Mouse (Mus musculus): ENCODE data around the gene Bag6. TPM values are rescaled to one million over a fixed set of nuclear protein-coding genes. Genes with fewer than 3 reads are reported as not detected.
A peak's percentile ranks its signal among the peaks of the same experiment; 100 is the strongest.

Gene Bag6
- 100 to 1,000 TPM; 216 to 252 TPM for total RNA-seq (2021)
- 140 and 150 TPM in 2 replicates for polyA plus RNA-seq (2012; rRNA removed)
- long read RNA-seq, transcript Bag6-201 (25 exons, 3,858 nt), result major isoform, 5 of 71 reads
- long read RNA-seq, partial matches to known transcripts, result 18 of 71 reads
- long read RNA-seq, other reads (novel, unspliced or antisense), result 48 of 71 reads

DNA sequence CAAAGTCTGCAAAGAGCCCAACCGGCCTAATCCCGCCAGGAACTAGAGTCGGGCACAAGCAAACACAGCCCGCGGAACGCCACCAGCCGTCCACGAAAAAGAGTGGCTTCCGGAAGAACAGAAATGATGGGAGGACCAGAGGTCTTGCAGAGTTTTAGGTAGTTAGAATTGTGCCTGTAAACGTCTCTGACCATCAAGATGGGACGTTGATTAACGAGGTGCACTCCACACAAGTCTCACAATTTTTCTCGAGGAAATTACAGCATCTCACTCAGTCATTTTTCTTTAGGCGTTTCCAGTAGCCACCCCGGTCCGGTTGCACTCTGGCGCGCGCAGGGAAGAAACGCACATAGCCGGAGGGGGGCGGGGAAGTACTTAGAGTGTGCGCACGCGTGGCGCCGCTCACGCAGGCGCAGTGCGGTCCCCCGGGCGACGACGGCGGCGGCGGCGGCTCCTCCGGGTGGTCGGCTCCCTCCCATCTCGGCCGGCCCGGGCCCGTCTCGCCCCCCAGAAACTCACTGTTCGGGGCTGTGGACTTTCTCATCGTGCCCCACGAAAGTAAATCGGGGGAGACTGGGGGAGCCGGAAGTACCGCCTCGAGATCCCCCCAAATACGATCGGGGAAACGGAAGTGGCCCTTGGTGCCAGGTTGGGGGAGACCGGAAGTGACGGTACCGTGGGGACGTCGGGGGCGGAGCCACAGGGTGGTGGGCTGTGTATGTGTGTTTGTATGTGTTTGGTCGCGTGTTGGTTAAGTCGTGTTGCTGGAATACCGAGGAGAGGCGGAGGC is at the start of gene Bag6:
Gene Bag6, plus strand, starts transcription at position 378 of the 790 bp plus-strand sequence.
- no peaks in the 10 kb centered on the region for H3K36me3 ChIP-seq (ENCODE audit: control insufficient read depth, insufficient read depth, low read length)
- peak within 1 kb of the TSS; percentile 75 for H3K4me3 ChIP-seq
- peaks cover 4% of the 10 kb centered on the region for H3K79me2 ChIP-seq (replicated peaks; ENCODE audit: control insufficient read depth, insufficient read depth, low read length)
- peak within 1 kb of the TSS; percentile 95 for H3K27ac ChIP-seq
- peak; percentile 96 for DNase-seq
- under 1% methylated on average over 66 of the region's 66 CpGs for WGBS
- H3K27me3 ChIP-seq (ENCODE audit: control insufficient read depth, insufficient read depth, low read length), result no peaks in the 10 kb centered on the region
- intact Hi-C loops (cut with DNase I), result loop anchor here (2.0 kb wide), 1 partner anchor 14 kb away; the partner anchor contains the start of gene Gpank1
- H3K9ac ChIP-seq (ENCODE audit: low read depth, low read length), result peak within 1 kb of the TSS; percentile 89
- peaks cover 3% of the 10 kb centered on the region for H3K4me1 ChIP-seq (ENCODE audit: control insufficient read depth, insufficient read depth, low read length)
- TF ChIP-seq EP300 (IDR thresholded peaks at IDR 0.05; ENCODE audit: insufficient read depth, low read depth, low read length) (peak; percentile 66), CTCF (IDR thresholded peaks at IDR 0.05) (peak; percentile 12; the same call in 1 of the 2 replicates), POLR2A (IDR thresholded peaks at IDR 0.05; ENCODE audit: insufficient read depth, low read depth, low read length) (peak; percentile 65)

DNA sequence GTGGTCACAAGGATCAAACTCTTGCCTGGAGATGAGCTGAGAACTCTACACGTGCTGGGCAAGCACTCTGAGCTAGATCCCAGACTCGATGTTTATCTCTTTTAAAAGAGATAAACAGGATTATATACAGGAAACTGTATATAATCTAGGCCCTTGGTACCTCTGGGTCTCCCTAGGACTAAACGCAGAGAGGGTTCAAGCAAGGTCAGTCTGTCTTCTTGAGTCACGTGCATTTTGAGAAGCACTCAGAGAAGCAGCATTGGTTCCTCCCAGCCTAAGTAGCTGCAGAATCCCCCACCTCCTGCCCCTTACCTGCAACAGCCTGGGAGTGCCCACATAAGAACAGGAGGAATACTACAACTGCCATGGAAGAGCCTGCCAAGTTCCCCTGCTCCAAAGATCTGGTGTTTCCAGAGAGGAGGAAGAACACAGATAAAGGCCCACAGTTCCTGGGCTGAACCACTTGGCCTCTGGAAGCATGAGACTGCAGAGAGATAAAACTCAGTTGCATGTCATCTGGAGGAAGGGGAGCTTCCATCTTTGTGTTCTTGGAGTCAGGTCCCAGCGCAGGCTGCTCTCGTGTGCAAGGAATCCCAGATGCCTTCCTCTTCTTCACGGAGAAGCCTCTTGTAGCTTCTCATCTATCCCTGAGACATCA is 49.6 kb upstream of the Bag6 start, which contains the start of gene Ly6g6f:
Gene Ly6g6f, minus strand, starts transcription at position 403 of the 658 bp plus-strand sequence.
- Histone ChIP-seq H3K79me2 (replicated peaks; ENCODE audit: control insufficient read depth, insufficient read depth, low read length) (no peaks in the 10 kb centered on the region), H3K36me3 (ENCODE audit: control insufficient read depth, insufficient read depth, low read length) (no peaks in the 10 kb centered on the region), H3K9ac (ENCODE audit: low read depth, low read length) (no peak within 1 kb of the TSS), H3K4me1 (ENCODE audit: control insufficient read depth, insufficient read depth, low read length) (peaks cover 1% of the 10 kb centered on the region; the same call in 1 of the 2 replicates), H3K4me3 (no peak within 1 kb of the TSS), H3K27ac (no peak within 1 kb of the TSS), H3K27me3 (ENCODE audit: control insufficient read depth, insufficient read depth, low read length) (no peaks in the 10 kb centered on the region)
- intact Hi-C loops (cut with DNase I), result no loop called here
- whole genome bisulfite sequencing, result 36% methylated on average over 7 of the region's 7 CpGs
- no peak for DNase-seq
- no peak for TF ChIP-seq CTCF (IDR thresholded peaks at IDR 0.05)
- TF ChIP-seq EP300 (IDR thresholded peaks at IDR 0.05; ENCODE audit: insufficient read depth, low read depth, low read length), result no peak
- no peak for TF ChIP-seq POLR2A (IDR thresholded peaks at IDR 0.05; ENCODE audit: insufficient read depth, low read depth, low read length)

DNA sequence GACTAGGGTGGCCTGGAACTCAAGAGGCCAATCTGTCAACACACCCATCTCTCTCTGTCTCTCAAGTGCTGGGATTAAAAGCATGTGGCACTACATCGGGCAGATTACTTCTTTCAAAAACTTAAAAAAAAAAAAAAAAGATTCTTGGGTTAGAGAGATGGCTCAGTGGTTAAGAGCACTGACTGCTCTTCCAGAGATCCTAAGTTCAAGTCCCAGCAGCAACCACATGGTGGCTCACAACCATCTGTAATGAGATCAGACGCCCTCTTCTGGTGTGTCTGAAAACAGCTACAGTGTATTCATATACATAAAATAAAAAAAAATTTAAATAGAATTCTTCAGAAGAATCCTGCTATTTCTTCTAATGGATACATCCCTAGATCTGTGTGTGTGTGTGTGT is 46.8 kb upstream of the Bag6 start:
- Histone ChIP-seq H3K27me3 (ENCODE audit: control insufficient read depth, insufficient read depth, low read length) (no peaks in the 10 kb centered on the region), H3K27ac (no peak overlapping the region), H3K4me3 (no peak overlapping the region), H3K9ac (ENCODE audit: low read depth, low read length) (no peak overlapping the region), H3K79me2 (replicated peaks; ENCODE audit: control insufficient read depth, insufficient read depth, low read length) (no peaks in the 10 kb centered on the region), H3K36me3 (ENCODE audit: control insufficient read depth, insufficient read depth, low read length) (no peaks in the 10 kb centered on the region), H3K4me1 (ENCODE audit: control insufficient read depth, insufficient read depth, low read length) (peaks cover 1% of the 10 kb centered on the region; the same call in 1 of the 2 replicates)
- intact Hi-C loops (cut with DNase I), result loop anchor here (2.0 kb wide), 2 partner anchors 29 to 67 kb away; partner anchors contain the start of gene Ddah2
- DNase-seq, result no peak
- TF ChIP-seq POLR2A (IDR thresholded peaks at IDR 0.05; ENCODE audit: insufficient read depth, low read depth, low read length) (no peak), CTCF (IDR thresholded peaks at IDR 0.05) (peak; percentile 50)
- 34% methylated on average over 2 of the region's 2 CpGs for WGBS

GRCm38 (mm10) chr17:35088825-35089644 is 45.9 kb upstream of the Bag6 start, which contains the start of gene Abhd16a:
Gene Abhd16a, plus strand, starts transcription at chr17:35089263.
- TF ChIP-seq CTCF (IDR thresholded peaks at IDR 0.05), result peak; percentile 58
- no peak for TF ChIP-seq EP300 (IDR thresholded peaks at IDR 0.05; ENCODE audit: insufficient read depth, low read depth, low read length)
- peak; percentile 92 for TF ChIP-seq POLR2A (IDR thresholded peaks at IDR 0.05; ENCODE audit: insufficient read depth, low read depth, low read length)
- WGBS, result 3% methylated on average over 67 of the region's 67 CpGs
- H3K4me3 ChIP-seq, result peak within 1 kb of the TSS; percentile 95
- peak; percentile 95 to 97 for DNase-seq
- H3K4me1 ChIP-seq (ENCODE audit: control insufficient read depth, insufficient read depth, low read length), result peaks cover 1% of the 10 kb centered on the region; the same call in 1 of the 2 replicates
- no peaks in the 10 kb centered on the region for H3K36me3 ChIP-seq (ENCODE audit: control insufficient read depth, insufficient read depth, low read length)
- peak within 1 kb of the TSS; percentile 99 for H3K9ac ChIP-seq (ENCODE audit: low read depth, low read length)
- H3K79me2 ChIP-seq (replicated peaks; ENCODE audit: control insufficient read depth, insufficient read depth, low read length), result no peaks in the 10 kb centered on the region
- no peaks in the 10 kb centered on the region for H3K27me3 ChIP-seq (ENCODE audit: control insufficient read depth, insufficient read depth, low read length)
- peak within 1 kb of the TSS; percentile 99 for H3K27ac ChIP-seq
- intact Hi-C loops (cut with DNase I), result loop anchor here (2.0 kb wide), 2 partner anchors 30 to 68 kb away; partner anchors contain the start of gene Ddah2
